Mouse (Mus musculus) heart, adult 2 months (tissue): ENCODE results near the gene Suco. TPM values are rescaled to one million over a fixed set of nuclear protein-coding genes. Genes with fewer than 3 reads are reported as not detected.

Experiments
- DNase-seq, 2 experiments: peaks; one replicate each; pipeline ENCODE4 v3.0.0; 2021
- H3K27ac ChIP-seq: fragments of 200-600 bp; 2 replicates; pipeline ENCODE4 v1.8.1; 2022
- H3K27me3 ChIP-seq: fragments of 200-500 bp; 2 replicates; pipeline ENCODE4 v1.6.1; 2012; ENCODE audit warnings: mild to moderate bottlenecking, low read length, inconsistent platforms, mixed read lengths; ENCODE audit not compliant: control insufficient read depth, insufficient read depth
- H3K36me3 ChIP-seq: fragments of 200-500 bp; 2 replicates; pipeline ENCODE4 v1.6.1; 2012; ENCODE audit warnings: low read length, inconsistent platforms; ENCODE audit not compliant: control insufficient read depth, insufficient read depth
- H3K4me1 ChIP-seq: fragments of 200-500 bp; 2 replicates; pipeline ENCODE4 v1.6.1; 2011; ENCODE audit warnings: low read length; ENCODE audit not compliant: control insufficient read depth, insufficient read depth
- H3K4me3 ChIP-seq: fragments of 200-600 bp; 2 replicates; pipeline ENCODE4 v1.8.1; 2022
- H3K79me2 ChIP-seq: fragments of 200-500 bp; replicated peaks from 2 replicates; pipeline ENCODE4 v1.6.1; 2012; ENCODE audit warnings: mild to moderate bottlenecking, inconsistent platforms, low read length, moderate library complexity, mixed read lengths; ENCODE audit not compliant: control insufficient read depth, insufficient read depth
- H3K9ac ChIP-seq: fragments of 200-500 bp; 2 replicates; pipeline ENCODE4 v1.6.1; 2012; ENCODE audit warnings: low read depth, mild to moderate bottlenecking, control low read depth, inconsistent platforms, low read length, mixed read lengths
- CTCF ChIP-seq: fragments of 200-600 bp; IDR thresholded peaks from 2 replicates; pipeline ENCODE4 v1.8.1; 2022; ENCODE audit warnings: antibody characterized with exemption, mild to moderate bottlenecking, moderate library complexity
- EP300 ChIP-seq: fragments of 200-500 bp; IDR thresholded peaks from 2 replicates; pipeline ENCODE4 v1.6.1; 2011; ENCODE audit warnings: low read depth, low read length, control low read depth; ENCODE audit not compliant: insufficient read depth
- POLR2A ChIP-seq: fragments of 200-500 bp; IDR thresholded peaks from 2 replicates; pipeline ENCODE4 v1.6.1; 2011; ENCODE audit warnings: mild to moderate bottlenecking, low read depth, low read length, control low read depth; ENCODE audit not compliant: insufficient read depth
- WGBS: fragments of 180-500 bp; shearing (Covaris S2); methylation state at CpG from one replicate; pipeline ENCODE4 v1.1.7; 2018; 5-methylcytosine and 5-hydroxymethylcytosine counted together
- intact Hi-C: fragments of 180-260 bp; cut with DNase I; formaldehyde crosslinking; loops from one replicate; pipeline ENCODE4 v1.15.1; 2025
- polyA plus RNA-seq: library from polyadenylated mRNA; depleted of rRNA; stranded (reverse); fragments of >200 nt; gene quantifications from 2 replicates; pipeline ENCODE4 v1.2.3, GENCODE M21; 2012
- total RNA-seq, 2 experiments: library from RNA; stranded (reverse); gene quantifications; 2 replicates each; pipeline ENCODE4 v1.2.3; 2021

Suco gene
- total and polyA plus RNA-seq, 3 experiments, result 2.6 to 15.1 (median 13.8) TPM

GRCm38 (mm10) chr1:161909074-161909473 is 32.6 kb upstream of the Suco start:
- Histone ChIP-seq H3K4me1 (peaks cover 2% of the 10 kb centered on the region), H3K79me2 (no peaks in the 10 kb centered on the region), H3K27me3 (no peaks in the 10 kb centered on the region), H3K36me3 (no peaks in the 10 kb centered on the region), H3K9ac (no peak overlapping the region), H3K4me3 (no peak overlapping the region), H3K27ac (no peak overlapping the region)
- no peak for DNase-seq
- WGBS, result 87% methylated on average over 8 of the region's 8 CpGs
- intact Hi-C loops, result no loop called here
- no peak for TF ChIP-seq CTCF
- TF ChIP-seq POLR2A, result no peak
- TF ChIP-seq EP300, result no peak

GRCm38 (mm10) chr1:161907795-161908457 is 31.4 kb upstream of the Suco start:
- Histone ChIP-seq H3K27me3 (no peaks in the 10 kb centered on the region), H3K9ac (no peak overlapping the region), H3K36me3 (no peaks in the 10 kb centered on the region), H3K4me3 (no peak overlapping the region), H3K4me1 (peaks cover 2% of the 10 kb centered on the region), H3K27ac (no peak overlapping the region), H3K79me2 (no peaks in the 10 kb centered on the region)
- TF ChIP-seq POLR2A (no peak), EP300 (no peak), CTCF (no peak)
- WGBS, result 13% methylated on average over 2 of the region's 2 CpGs
- intact Hi-C loops, result no loop called here
- DNase-seq, result no peak

GRCm38 (mm10) chr1:161907111-161907510 is 30.6 kb upstream of the Suco start:
- intact Hi-C loops, result no loop called here
- WGBS, result 92% methylated on average over 4 of the region's 4 CpGs
- no peaks in the 10 kb centered on the region for H3K79me2 ChIP-seq
- H3K27ac ChIP-seq, result no peak overlapping the region
- DNase-seq, result no peak
- TF ChIP-seq POLR2A, result no peak
- TF ChIP-seq EP300, result no peak
- no peak for TF ChIP-seq CTCF
- H3K4me3 ChIP-seq, result no peak overlapping the region
- no peaks in the 10 kb centered on the region for H3K27me3 ChIP-seq
- H3K36me3 ChIP-seq, result no peaks in the 10 kb centered on the region
- peaks cover 2% of the 10 kb centered on the region for H3K4me1 ChIP-seq
- no peak overlapping the region for H3K9ac ChIP-seq

GRCm38 (mm10) chr1:161902692-161903452 is 26.4 kb upstream of the Suco start:
- H3K79me2 ChIP-seq, result no peaks in the 10 kb centered on the region
- no peaks in the 10 kb centered on the region for H3K36me3 ChIP-seq
- DNase-seq, result no peak
- no peaks in the 10 kb centered on the region for H3K27me3 ChIP-seq
- H3K4me3 ChIP-seq, result no peak overlapping the region
- intact Hi-C loops, result no loop called here
- H3K4me1 ChIP-seq, result peaks cover 2% of the 10 kb centered on the region
- no peak overlapping the region for H3K9ac ChIP-seq
- no peak overlapping the region for H3K27ac ChIP-seq
- 54% methylated on average over 9 of the region's 9 CpGs for WGBS
- no peak for TF ChIP-seq POLR2A
- TF ChIP-seq CTCF, result no peak
- no peak for TF ChIP-seq EP300

GRCm38 (mm10) chr1:161900129-161900528 is 23.6 kb upstream of the Suco start:
- no peak for DNase-seq
- WGBS, result 54% methylated on average over 2 of the region's 2 CpGs
- H3K27ac ChIP-seq, result no peak overlapping the region
- no peak for TF ChIP-seq EP300
- TF ChIP-seq CTCF, result no peak
- TF ChIP-seq POLR2A, result no peak
- intact Hi-C loops, result no loop called here
- H3K4me1 ChIP-seq, result no peaks in the 10 kb centered on the region
- H3K9ac ChIP-seq, result no peak overlapping the region
- no peaks in the 10 kb centered on the region for H3K27me3 ChIP-seq
- no peak overlapping the region for H3K4me3 ChIP-seq
- H3K79me2 ChIP-seq, result no peaks in the 10 kb centered on the region
- H3K36me3 ChIP-seq, result no peaks in the 10 kb centered on the region

- DNase-seq, result no peak
- no peak overlapping the region for H3K9ac ChIP-seq
- no peak overlapping the region for H3K27ac ChIP-seq
- WGBS, result 58% methylated on average over 8 of the region's 8 CpGs
- H3K79me2 ChIP-seq, result no peaks in the 10 kb centered on the region
- no peaks in the 10 kb centered on the region for H3K27me3 ChIP-seq
- TF ChIP-seq EP300 (no peak), CTCF (no peak), POLR2A (no peak)
- peaks cover 2% of the 10 kb centered on the region; the same call in 1 of the 2 replicates for H3K4me1 ChIP-seq
- H3K36me3 ChIP-seq, result no peaks in the 10 kb centered on the region
- H3K4me3 ChIP-seq, result no peak overlapping the region
- intact Hi-C loops, result no loop called here
Observed at GRCm38 (mm10) chr1:161897235-161897634, 20.8 kb upstream of the Suco start.
